Mouse (Mus musculus) liver, adult 2 months (tissue): ENCODE data around the gene Carm1.

Experiments used
- CTCF ChIP-seq: fragments of 200-500 bp; IDR thresholded peaks from 2 replicates; pipeline ENCODE4 v1.5.1; 2011; ENCODE audit warnings: low read depth, low read length, control low read depth
- POLR2A ChIP-seq: fragments of 200-500 bp; IDR thresholded peaks from 2 replicates; pipeline ENCODE4 v1.6.1; 2011; ENCODE audit warnings: low read length, control low read depth; ENCODE audit not compliant: insufficient read depth; ENCODE audit errors: extremely low read depth

DNA sequence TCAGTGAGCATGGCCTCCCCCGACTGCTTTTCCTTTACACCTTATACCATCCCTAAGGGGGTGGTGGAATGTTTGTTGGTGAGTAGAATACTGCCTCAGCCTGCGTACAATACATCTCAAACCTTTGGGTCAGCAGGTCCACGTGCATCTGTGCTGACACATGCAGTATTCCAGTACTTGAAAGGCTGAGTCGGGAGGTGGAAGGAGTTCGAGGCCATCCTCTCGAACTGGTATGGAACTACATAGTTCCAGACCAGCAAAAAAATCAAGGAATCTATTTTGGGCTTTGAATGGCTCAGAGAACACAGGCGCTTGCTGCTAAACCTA lies 36.0 kb upstream of the Carm1 start:
- TF ChIP-seq POLR2A (no peak), CTCF (no peak)
